Mouse (Mus musculus): ENCODE results near the gene Cyp2d22. TPM values are rescaled to one million over a fixed set of nuclear protein-coding genes. Genes with fewer than 3 reads are reported as not detected.
"Not testable (repeated sequence)": the region's sequence is repeated elsewhere in the genome, so short reads cannot be mapped to it uniquely, and the experiment has no call there.

Gene Cyp2d22
- 10 to 100 TPM; 12.3 to 16.7 TPM for total RNA-seq (2021)
- long read RNA-seq, experiment 1, partial matches to known transcripts: 4 of 10 reads
- long read RNA-seq, experiment 1, other reads (novel, unspliced or antisense): 6 of 10 reads
- long read RNA-seq, experiment 2, partial matches to known transcripts: 3 of 12 reads
- long read RNA-seq, experiment 2, other reads (novel, unspliced or antisense): 9 of 12 reads

- intact Hi-C loops (cut with DNase I): loop anchor here (5.0 kb wide), 1 partner anchor 37 kb away; no protein-coding TSS in a partner anchor
- peak; percentile 59 to 61 for DNase-seq
Observed at GRCm38 (mm10) chr15:82379871-82380713, at the start of gene Cyp2d22. Gene Cyp2d22 (minus strand): TSS chr15:82380260.

- intact Hi-C loops (cut with DNase I): no loop called here
Observed at GRCm38 (mm10) chr15:82423471-82423870, 43.4 kb upstream of the Cyp2d22 start.

DNA sequence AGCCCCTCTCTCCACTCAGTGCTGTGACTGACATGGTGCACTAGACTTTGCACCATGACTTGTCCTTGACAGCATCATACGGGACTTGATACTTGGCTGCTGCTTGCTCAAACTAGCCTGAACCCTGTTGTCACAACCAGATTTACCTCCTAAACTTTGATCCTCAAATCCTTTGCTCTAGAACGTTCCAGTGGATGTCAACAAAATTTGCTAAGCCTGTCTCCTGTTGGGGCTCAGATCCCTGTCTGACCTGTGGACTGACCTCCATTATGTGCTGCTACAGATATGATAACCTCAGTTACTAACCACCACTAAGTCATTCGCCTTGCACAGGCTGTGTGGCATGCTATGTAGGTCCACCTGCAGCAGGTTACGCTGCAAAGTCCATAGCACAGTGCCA lies 42.9 kb upstream of the Cyp2d22 start:
- intact Hi-C loops (cut with DNase I): no loop called here
- no peak for DNase-seq

More at GRCm38 (mm10) chr15:82423471-82423870, 43.4 kb upstream of the Cyp2d22 start:
- DNase-seq: no peak

DNA sequence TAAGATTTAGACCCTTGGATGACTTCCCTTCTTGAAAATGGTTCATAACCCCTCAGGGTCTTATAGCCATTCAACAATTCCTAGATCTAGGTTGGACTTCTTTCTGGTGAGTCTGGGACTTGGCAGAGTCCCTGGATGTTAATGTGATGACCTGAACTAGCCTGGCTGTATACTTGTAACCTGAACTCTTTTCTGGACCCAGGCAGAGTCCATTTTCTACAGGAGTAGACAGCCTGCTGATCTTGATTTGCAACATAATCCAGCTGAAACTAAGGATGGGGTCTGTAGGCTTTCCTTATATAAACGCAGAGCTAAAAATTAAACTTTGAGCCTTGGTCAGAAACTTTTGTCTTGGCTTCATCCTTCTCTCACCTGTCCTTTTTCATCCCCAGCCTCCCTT lies 38.6 kb upstream of the Cyp2d22 start:
- no peak for DNase-seq
- intact Hi-C loops (cut with DNase I): loop anchor here (5.0 kb wide), 1 partner anchor 36 kb away; the partner anchor contains the start of gene Cyp2d22

DNA sequence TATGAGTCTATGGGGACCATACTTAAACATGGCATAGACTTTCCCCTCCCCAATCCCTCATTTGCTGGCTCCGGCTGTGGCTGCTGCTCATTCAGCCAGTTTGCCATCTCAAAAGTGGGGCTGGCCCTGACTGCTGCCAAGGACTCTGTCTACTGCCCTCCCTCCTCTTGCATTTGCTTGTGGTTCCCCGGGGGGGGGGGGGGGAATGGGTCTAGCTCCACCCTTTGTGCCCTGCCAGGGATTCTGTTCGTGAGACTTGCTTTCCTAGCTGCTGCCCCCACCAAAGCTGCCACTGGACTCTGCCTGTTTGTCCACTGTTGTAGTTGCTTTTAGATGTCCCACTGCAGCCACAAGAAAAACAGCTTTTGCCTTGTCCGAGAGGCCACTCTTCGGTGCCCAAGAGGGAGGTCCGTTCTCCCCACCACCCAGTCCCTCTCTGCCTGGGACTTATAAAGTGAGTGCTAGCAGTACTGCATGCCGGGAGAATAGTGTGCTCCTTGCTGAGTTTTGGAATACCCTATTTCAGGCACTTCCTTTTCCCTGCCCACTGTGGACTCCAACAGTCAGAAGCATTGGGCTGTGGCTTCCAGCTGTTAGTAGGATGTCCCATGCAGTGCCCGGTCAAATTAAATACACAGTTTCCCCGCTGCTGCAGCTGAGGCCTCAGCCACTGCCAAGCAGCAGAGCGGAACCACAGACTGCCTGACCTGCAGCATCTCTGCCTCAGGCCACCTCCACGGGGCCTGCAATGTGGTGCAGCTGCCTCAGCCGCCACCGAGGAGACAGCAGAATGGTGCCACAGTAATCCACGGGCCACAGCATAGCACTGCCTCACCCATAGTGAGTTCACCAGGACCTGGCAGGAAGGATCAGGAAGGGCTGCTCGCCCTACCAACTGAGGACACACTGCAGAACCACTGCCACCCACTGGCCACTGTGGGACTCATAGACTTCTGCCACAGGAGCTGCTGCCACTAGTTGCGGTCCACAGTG lies 37.0 kb upstream of the Cyp2d22 start:
- intact Hi-C loops (cut with DNase I): loop anchor here (1.0 to 5.0 kb wide), 3 partner anchors 35 to 149 kb away; partner anchors contain the start of genes Cyp2d22 and Ndufa6
- DNase-seq: peak; percentile 78 to 85

GRCm38 (mm10) chr15:82407536-82407935 lies 27.5 kb upstream of the Cyp2d22 start:
- DNase-seq: no peak
- intact Hi-C loops (cut with DNase I): no loop called here

DNA sequence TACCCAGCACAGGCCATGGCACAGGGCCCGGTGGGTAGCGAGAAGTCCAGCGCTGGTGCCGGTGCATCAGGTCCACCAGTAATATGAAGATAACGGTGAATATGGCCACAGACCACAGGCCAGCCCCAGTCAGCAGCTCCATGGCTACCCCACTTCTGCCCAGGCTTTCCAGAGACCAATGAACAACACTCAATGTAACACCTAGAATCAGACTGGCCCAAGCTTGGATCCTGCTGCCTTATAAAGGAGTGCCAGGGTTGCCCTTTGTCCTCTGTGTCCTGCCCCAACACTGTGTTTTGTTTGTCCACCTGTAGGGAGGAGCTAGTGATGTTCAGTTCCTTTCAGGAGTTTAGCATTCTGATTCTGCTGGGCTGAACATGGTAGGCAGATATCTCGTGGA lies 26.9 kb upstream of the Cyp2d22 start, which contains the start of gene Cyp2d10:
Gene Cyp2d10, minus strand, starts transcription at position 215 of the 400 bp plus-strand sequence.
- intact Hi-C loops (cut with DNase I): no loop called here
- DNase-seq: no peak

DNA sequence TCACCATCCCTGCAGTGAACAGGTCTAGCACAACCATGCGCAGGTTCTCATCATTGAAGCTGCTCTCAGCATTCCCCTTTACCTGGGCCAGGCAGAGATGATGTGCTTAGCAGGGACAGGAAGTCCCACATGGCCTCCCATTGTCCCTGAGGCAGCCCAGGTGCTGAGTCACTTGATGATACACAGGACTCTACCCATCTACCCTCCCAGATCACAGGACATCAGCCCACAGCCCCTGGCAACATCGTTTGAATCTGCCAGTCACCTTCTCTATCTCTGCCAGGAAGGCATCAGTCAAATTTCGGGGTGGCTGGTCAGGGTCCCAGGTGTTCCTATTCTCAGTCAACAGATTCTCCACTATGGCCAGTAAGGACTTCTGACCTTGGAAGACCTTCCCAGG lies 24.1 kb upstream of the Cyp2d22 start:
- intact Hi-C loops (cut with DNase I): no loop called here
- DNase-seq: no peak

DNA sequence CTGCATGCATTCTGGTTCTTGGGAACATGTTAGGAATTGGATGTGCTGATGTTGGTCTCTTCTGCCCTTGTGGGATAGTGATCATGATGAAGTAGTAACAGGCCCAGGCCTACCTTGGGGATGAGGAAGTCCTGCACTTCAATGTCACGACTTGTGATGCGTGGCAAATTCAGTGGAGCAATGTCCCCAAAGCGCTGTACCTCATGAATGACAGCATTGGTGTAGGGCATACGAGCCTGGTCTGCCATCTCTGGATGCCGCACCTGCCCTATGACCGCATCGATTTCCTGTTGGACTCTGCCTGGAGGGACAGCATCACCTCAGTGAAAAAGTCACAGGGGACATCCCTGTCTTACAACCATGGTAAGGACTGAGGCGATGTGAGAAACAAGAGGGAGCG lies 23.5 kb upstream of the Cyp2d22 start:
- no peak for DNase-seq
- intact Hi-C loops (cut with DNase I): no loop called here

DNA sequence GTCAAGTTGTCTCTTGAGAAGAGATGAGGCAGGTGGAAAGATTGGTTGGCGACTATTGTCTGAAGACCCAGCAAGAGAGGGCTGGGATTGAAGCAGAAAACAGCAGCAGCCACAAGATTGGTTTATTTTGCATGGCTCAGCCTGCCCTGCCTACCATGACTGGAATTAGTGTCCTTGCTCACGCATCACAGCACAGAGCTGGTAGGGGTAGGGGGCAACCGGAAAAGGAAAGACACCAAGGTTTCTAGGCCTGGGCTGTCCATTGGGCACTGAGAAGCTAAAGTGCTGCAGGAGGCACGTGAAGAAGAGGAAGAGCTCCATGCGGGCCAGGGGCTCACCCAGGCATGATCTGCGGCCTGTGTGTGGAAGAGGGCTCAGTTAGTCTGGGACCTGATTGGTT lies 22.7 kb upstream of the Cyp2d22 start:
- intact Hi-C loops (cut with DNase I): no loop called here
- no peak for DNase-seq

GRCm38 (mm10) chr15:82402106-82402505 lies 22.0 kb upstream of the Cyp2d22 start:
- intact Hi-C loops (cut with DNase I): no loop called here
- no peak for DNase-seq

DNA sequence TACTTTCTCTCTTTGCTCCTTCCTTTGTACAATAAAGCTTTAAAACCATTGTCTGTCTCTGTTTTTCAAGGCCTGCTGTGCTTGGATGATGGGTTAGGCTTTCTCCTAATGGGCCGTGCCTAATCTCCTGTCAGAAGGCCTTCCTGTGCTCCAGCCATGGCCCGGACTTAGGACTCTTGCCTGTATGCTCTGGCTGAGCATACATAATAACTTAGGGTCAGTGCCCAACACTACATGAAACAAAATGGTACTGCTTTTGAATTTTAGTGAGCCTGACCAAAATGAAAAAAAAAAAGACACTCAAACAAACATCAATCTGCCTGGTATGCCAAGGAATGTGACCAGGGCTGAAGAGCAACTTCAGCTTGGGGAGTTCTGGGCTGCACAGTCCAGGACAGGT lies 21.5 kb upstream of the Cyp2d22 start:
- DNase-seq: no peak
- intact Hi-C loops (cut with DNase I): no loop called here

- intact Hi-C loops (cut with DNase I); DNase-seq: not testable (repeated sequence)
Observed at GRCm38 (mm10) chr15:82395955-82396354, 15.9 kb upstream of the Cyp2d22 start.

GRCm38 (mm10) chr15:82393922-82394321 lies 13.9 kb upstream of the Cyp2d22 start, which contains the start of gene Cyp2d11:
Gene Cyp2d11 (minus strand): TSS chr15:82394022.
- intact Hi-C loops (cut with DNase I): not testable (repeated sequence)

DNA sequence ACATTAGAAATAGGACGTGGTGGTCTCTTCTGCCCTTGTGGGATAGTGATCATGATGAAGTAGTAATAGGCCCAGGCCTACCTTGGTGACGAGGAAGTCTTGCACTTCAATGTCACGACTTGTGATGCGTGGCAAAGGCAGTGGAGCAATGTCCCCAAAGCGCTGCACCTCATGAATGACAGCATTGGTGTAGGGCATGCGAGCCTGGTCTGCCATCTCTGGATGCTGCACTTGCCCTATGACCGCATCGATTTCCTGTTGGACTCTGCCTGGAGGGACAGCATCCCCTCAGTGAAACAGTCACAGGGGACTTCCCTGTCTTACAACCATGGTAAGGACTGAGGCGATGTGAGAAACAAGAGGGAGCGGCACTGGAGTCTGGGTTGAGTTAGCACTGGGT lies 9.9 kb upstream of the Cyp2d22 start:
- DNase-seq; intact Hi-C loops (cut with DNase I): not testable (repeated sequence)

More at GRCm38 (mm10) chr15:82393922-82394321, 13.9 kb upstream of the Cyp2d22 start, which contains the start of gene Cyp2d11:
- DNase-seq: not testable (repeated sequence)

DNA sequence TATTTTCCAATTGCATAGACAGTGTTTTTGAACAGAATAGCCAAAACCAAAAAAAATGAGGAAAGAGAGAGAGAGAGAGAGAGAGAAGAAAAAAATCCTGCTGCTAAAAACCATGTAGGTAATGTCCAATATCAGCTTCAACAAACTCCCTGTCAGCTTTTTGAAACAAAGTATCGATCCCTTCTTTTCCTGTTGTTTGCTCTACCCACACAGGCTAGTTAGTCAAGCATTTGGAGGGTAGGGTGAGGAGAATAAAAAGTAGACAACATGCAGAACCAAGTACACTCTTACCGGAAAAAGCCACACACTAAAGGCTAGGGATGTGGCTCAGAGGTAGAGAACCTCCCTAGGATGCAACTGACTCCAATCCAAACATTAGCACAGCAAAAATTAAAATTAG lies 5.7 kb upstream of the Cyp2d22 start:
- DNase-seq: no peak
- intact Hi-C loops (cut with DNase I): no loop called here

GRCm38 (mm10) chr15:82382441-82382840 lies 2.4 kb upstream of the Cyp2d22 start:
- no peak for DNase-seq
- intact Hi-C loops (cut with DNase I): loop anchor here (5.0 kb wide), 1 partner anchor 35 kb away; no protein-coding TSS in a partner anchor

DNA sequence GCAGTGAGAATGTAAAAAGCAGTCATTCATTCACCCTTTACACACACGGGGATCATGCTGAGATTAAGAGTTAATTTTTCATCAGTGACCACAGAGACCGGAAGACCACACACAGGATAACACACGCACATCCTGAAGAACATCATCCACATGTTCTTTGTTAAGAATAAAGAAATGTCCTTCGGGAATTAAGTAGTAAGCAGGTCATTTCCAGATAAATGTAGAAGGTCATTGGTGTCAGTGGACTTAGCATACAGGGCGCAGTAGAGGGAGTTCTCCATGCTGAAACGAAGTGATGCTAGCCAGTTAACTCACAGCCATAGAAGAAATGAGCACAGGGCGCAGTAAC lies 628 bp upstream of the Cyp2d22 start:
- DNase-seq: no peak
- intact Hi-C loops (cut with DNase I): loop anchor here (5.0 kb wide), 1 partner anchor 37 kb away; no protein-coding TSS in a partner anchor

GRCm38 (mm10) chr15:82379511-82379870 lies 569 bp downstream of the Cyp2d22 start:
- no peak for DNase-seq
- intact Hi-C loops (cut with DNase I): no loop called here

All from gastrocnemius, postnatal 36 days (tissue).